Mouse (Mus musculus) frontal cortex, postnatal 14 days (tissue): ENCODE measurements at regions not wholly inside any gene's neighbourhood (a gene's known extent, or its start where the extent isn't known, plus 50 kb on each side); places are given as distances from the start of the nearest gene placed in this dataset.
A peak's percentile ranks its signal among the peaks of the same experiment; 100 is the strongest.

Source experiments
- DNase-seq, 2 experiments: peaks; one replicate each; pipeline ENCODE4 v3.0.0; 2022; ENCODE audit warnings: low spot score in 2 of 2

DNA sequence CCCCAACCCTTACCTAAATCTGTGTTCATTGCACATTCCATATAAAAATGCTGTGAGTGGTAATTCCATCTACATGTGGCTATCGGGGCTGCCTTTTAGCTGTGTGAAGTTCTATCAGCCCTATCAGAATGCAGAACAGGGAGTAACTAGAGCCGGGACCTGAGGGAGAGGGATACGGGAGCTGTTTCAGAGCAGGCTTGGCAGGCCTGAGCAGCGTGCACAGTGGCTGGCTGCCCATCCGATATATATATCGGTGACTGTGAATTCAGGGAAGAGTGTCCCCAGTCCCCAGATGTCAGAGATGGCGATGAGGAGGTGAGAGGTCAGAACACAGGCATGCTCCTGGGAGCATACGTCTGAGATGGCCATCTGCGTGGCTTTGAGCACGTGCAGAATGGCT, 79.0 kb downstream of the Arl4c start:
- no peak for DNase-seq

DNA sequence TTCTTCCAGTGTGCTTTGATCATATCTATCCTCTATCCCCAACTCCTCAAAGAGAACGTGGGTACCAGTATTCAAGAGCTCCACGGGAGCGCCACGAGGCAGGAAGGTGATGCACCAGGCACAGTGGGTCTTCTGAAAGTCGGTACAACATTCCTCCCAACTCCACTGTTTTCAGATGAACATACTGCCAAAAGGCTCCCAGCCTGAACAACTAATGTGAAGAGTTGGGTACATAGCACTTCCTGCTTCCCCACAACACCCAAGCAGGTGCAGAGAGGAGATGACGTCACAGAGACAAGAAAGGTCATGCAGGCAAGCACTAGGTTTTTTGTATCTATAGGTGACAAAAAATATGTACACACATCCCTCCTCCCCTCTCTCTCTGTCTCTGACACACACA, 79.7 kb downstream of the Arl4c start:
- DNase-seq = no peak

DNA sequence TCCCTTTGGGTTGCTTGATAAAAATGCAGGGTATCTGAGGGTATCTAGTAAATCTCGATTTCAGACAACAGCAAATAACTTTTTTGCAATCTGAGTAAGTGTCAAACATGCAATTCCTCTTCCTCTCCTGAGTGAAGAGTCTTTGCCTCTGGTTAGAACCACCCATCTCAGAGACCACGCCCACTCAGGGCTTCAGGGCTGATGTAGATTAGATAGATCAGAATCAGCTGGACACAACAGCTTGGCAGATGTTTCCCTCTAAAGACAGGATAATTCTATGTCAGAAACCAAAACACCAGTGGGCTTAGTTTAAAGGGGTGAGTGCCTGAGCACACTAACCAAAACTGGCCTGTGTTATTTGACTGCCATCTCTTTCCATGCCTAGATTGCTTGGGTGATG, 80.8 kb downstream of the Arl4c start:
- DNase-seq = no peak

DNA sequence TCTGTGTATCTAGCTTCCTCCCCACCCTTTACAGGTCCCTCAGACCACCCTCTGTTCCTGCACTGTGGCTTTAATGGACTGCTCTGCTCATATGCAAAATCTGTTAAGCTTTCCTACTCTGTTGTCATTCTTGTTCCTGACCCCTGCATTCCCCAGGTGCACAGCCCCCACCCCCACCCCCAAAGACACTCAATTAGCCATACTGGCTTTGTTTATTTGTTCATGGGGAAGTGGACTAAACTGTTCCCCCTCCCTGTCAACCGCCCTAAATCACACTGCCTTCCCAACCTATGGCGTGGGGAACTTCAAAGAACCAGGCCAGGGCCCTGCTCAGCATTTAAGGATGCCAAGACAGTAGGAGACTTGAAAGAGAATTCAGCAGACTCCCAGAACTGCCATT, 89.0 kb downstream of the Arl4c start:
- DNase-seq = no peak

DNA sequence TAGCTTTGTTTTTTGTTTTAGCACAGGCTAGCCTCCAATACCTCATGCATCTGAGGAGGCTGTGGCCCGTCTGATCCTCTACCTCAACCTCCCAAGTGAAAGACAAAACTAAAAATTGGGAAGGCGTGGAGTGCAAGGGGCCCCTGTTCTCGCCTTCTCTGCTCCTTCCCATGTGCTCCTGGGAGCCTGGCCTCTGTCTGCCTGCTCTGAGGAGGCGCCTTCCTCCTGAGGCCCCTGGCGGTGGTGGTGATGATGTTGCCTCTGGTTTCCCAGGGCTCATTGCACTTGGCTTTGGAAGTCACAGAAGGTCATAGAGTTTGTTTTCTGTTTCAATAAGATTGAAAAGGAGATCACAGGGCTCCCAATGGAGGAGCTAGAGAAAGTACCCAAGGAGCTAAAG, 90.8 kb downstream of the Arl4c start:
- no peak for DNase-seq

DNA sequence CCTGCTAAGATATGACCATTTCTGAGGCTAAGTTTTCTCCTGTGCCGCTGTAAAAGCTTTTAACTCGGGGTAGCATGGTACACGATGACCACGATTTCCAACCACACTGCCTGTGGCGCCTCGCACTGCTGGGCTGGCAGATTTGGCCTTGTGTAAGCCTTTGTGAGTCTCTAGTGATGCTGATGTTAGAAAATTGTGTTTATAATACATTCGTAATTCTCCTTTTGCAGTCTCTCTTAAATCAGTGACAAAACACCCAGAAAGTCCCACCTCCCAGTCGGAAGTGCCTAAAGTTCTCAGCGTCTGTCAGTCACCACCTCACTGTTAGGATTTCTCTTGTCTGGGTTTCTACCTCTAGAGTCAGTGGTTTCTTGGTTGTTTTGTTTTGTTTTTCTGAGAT, 91.2 kb downstream of the Arl4c start:
- DNase-seq = no peak

DNA sequence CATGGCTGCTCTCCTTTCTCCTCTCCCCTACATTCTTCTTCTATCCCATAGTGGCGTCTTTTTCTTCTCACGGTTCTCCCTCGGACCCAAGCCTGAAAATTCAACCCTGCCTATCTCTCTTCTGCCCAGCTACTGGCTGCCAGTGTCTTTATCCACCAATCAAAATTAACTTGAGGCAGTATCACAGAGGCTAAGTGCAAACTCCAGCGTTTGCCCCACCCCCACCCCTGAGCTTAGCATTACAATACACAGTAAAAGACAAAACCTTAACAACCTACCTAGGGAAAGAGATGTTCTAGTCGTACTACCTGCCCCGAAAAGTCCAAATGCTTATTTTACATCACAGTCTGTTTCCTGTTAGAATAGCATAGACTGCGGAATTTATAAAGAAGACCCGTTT, 93.2 kb downstream of the Arl4c start:
- DNase-seq = no peak

DNA sequence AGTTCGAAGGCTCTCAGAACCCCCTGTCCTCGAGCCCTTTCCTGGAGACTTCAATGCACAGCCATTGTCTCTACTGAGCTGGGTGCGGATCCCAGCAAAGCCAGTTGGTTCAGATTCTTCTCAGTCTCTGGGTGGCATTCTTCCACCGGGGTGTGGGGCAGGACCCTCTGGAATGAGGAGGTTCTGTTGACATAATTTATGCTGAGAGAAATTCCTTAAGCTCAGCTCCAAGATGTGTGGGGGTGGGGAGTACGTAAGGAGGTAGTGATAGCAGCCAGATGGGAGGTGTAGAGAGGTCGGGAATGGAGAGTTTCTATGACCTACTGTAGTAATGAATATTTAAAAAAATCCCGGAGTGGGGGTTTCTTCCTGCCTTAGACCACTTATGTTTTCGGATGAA, 93.8 kb downstream of the Arl4c start:
- no peak for DNase-seq

DNA sequence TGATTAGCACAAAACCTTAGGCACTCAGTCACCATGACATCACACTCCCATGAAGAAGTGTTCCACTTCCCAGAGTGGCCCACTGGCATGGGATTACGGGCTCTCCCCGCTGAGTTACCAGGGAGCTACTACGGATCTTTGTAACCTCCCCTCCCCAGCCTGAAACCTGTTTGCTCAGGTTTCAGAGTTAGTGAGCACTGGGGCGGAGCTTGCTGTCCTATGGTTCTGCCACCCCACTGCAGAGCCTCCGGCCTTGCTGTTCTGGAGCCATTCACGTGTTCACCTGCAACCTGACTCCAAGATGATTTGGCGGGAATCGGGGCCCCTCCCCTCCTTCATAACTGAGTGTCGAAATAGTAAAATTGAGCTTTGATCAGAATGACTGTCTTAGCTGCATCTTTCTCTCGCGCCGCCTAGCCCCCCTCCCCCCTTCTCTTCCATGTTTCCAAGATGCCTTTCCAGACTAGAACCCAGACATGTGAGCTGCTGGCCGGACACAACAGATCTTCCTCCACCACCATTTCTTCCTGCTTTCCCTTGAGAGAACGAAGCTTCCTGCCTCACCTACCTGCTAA, 95.8 kb upstream of the Glrp1 start:
- DNase-seq = no peak

DNA sequence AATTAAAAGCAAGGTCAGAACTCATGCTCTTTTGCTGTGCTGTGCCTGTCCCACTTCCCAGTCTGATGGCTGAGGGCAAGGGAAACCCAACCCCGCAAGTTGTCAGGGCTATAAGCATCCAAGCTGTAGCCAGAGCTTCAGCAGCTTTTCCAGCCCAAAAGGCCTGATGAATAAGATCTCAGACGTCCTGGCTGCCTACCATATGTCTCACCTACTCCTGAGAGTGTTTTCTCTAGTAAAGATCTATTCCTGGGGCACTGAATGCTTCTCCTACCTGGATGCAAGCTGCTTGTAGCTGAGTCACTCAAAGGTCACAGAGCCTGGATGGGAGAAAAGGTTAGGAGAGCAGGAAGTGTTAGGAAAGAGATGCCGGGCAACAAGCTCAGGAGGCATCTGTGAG, 92.4 kb upstream of the Glrp1 start:
- DNase-seq = no peak

DNA sequence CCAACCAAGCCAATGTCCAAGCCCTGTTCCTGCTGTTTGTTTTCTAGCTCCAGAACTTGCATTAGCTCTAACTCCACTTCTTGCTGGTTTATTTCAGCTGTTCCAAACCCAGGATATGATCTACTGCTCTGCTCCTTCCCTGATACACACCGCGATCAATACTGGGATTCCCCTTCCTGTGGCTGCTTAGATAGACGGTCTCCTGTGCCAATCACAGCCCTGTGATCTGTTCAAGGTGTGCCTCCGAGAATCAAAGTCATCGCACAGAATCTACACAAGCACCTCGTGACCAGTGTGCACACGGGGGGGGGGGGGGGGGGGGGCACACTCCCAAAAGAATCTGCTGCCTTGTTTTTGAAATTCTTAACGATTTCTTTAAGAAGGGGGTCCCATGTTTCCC, 91.9 kb upstream of the Glrp1 start:
- DNase-seq = no peak

DNA sequence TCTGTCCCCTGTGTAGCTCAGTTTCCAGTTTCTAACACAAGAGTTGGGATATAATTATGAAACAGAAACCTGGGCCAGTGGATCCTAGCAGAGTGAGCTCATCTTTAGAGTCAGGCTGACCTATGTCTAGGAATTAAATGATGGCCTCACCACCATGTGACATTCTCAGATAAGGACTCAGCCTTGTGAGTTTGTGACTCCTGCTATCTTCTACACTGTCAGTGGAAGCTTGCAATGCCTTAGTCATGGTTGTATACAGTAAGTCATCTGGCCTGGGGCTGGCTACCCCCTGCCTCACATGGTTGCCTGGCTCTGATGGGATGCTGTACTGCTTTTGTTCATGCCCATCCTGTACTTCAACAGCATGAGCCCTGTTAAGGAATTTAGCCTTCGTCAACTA, 90.3 kb upstream of the Glrp1 start:
- DNase-seq = no peak

DNA sequence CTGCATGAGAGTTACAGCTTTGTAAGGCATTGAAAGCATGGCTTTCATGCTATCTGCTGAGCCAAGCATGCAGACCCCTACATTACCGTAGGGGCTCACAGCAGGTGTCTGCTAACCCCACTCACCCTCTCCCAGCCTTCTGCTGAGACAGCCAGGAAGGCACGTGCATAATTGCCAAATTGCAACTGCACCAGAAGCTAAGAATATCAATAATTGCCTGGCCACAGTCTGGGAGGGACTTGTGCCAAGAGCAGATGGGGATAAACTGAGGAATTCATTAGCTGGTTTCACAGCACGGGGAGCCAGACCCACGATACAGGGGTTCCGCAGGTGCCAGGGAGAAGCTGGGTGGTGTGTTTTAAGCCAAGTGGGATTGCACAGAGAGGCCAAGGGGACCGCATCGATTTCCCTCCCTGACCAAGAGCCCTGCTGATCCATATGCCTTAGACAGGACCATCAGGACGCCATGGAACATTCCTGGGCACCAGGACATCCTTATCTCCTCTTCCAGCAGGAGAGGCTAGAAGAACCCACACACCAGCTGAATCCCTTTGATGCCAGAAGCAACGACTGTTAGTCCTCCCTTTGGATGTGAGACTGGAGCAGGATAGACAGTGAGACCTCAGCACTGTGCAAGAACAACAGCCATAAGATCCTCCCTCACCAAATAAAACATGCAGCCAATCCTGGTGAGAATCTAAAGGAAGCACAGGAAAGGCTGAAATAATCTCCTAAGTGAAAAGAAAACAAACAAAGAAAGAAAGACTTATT, 84.8 kb upstream of the Glrp1 start:
- no peak for DNase-seq

DNA sequence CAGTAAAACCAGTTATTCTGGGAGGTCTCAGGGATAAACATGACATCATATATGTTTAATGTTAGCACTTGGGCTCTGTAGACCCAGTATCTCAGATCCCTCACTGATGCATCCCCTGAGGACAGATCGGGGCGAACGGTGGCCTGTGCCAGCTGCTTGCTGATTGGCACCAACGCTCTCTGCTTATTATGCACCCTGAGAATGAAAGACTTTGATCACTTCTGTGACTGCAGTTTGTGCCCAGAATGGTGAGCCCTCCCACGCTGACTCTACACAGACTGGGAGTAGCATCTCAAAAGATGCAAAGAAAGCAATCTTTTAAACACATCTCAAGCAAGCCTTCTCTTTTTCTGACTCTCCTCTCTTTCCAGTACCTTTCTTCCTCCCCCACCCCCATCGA, 82.2 kb upstream of the Glrp1 start:
- DNase-seq = no peak

DNA sequence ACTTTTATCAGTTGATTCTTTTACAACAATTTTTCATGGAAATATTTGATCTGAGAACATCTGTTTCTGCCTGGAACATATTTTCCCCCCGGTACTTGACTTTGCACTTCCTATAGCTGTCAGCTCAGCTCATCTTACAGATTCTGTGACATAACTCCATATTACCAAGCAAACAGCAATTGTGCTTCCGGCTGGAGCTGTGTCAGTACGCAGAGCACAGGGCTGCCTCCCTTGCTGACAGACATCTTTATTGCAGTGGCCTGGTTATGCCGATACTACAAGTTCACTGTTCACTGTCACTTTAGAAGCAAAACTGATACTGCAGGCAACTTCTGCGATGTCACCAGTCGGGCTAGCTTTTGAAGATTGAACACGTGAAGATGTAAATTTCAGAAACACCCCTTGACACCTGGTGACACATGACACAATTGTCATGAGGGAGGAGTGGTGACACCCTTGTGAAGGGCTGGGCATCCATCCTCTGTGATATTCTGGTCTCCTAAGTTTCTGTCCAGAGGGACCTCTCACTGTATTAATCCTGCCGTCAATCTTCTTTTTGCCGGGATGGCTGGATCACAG, 81.0 kb upstream of the Glrp1 start:
- no peak for DNase-seq

DNA sequence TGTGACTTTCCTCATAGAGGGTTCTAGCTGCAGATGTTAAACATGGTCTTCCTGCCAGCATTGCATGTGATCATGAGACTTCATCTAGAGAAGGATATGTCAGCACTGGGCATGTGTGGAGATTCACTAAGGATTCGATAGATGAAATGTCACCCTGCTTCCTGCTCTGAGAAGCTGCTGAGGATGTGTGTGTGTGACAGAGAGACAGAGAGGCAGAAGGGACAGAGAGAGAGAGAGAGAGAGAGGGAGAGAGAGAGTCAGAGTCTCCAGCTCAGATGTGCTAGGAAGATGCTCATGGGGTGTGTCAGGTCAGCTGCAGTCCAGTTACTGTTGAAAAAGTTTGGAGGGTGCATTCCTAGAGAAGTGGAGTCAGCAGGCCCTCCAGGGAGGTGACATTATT, 78.9 kb upstream of the Glrp1 start:
- DNase-seq = no peak

DNA sequence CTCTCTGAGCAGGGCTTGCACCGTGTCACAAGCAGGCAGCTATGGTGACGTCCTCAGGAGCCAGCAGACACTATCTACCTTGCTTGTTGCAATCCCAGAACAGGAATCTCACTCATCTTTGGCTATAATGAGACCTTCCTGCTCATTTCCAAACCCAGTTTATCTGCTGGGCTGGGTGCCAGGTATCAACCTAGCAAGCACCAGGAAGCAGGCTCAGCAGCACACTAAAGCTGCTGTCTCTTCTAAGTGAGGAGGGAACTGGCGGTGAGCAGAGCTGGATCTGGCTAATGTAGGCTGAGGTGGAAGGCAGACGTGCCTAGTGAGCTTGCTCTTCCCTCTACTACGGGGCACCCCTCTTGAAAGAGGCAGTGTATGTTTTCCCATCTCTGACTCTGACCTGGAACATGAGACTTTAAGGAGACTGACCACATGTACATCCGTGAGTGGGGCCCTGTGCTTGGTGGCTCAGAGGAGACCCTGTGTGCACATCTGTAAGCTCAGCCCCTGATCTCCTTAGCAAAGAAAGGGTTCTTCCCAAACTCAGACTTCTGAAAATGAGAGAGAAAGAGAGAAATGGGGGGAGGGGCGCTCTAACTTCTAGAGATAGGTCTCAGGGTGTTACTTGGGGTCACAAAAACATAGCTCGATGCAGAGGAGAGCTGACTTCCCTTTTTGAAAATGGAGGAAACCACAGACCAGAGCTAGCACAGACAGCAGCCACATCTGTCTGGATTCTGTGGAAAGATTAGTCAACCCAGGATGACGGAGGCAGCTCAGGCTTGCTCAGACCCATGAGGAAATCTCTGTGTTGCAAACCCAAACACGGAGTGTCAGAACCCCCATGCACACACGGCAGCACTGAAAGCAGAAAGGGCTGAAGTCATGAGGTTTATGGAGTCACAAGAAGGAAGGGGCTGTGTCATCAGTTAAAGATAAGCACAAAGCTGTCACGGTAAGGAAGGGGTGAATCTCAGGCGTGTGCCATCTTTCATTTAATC, 77.3 kb upstream of the Glrp1 start:
- DNase-seq = peak in 1 of 2 experiments; percentile 38

DNA sequence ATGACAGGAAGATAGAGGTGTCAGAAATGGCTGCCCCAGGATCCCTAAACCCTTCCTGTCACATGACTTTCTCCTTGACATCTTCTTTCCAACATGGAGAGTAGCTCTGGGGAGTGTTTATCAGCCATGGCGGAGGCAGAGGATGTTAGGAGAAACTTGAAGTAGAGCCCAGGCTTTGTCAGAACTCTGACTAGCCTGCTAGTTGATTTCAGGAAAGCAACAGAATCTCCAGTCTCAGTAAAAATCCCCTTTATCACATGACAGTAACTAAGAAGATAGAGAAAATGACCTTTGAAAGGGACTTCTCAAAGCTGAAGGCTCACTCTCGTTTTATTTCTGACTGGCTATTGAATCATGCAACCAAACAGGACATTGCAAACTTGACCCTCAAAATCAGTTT, 76.3 kb upstream of the Glrp1 start:
- DNase-seq = no peak

DNA sequence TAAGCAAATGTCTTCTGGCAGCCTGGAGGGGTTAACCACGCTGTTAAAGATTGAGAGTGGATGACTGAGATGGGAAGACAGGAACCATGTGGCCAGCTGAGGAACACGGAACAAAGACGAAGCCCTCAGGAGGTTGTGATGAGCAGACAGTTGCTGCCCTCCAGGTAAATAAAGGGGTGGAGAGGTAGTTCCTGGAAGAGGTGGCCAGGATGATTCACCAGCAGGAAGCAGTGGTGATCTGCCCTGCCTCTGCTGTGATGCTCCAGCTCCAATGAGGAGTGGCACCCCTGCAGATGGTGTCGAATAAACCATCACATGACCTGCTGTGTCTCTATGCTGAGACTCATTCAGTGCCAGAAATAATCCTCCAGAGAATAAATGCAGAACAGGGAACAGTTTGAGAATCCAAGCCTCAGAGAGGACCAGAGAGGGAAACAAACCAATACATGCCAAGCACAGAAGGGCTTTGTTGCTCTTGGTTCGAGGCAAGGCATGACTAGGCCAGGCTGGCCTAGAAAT, 74.7 kb upstream of the Glrp1 start:
- no peak for DNase-seq

DNA sequence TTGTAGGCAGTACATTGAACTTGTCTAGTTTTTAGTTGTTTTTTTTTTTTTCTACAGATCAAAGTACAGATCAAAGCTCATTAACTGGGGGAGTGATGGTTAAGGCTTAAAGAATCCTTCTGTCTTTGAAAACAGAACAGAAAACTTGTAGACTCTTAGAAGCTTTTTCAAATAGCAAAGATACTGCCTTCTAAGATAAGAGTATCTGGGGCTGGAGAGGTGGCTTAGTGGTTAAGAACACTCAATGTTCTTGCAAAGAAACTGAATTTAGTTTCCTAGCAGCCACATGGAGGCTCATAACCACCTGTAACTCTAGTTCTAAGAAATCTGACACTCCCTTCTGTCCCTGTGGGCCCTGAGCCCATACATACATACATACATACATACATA, 68.4 kb upstream of the Glrp1 start:
- DNase-seq = no peak

DNA sequence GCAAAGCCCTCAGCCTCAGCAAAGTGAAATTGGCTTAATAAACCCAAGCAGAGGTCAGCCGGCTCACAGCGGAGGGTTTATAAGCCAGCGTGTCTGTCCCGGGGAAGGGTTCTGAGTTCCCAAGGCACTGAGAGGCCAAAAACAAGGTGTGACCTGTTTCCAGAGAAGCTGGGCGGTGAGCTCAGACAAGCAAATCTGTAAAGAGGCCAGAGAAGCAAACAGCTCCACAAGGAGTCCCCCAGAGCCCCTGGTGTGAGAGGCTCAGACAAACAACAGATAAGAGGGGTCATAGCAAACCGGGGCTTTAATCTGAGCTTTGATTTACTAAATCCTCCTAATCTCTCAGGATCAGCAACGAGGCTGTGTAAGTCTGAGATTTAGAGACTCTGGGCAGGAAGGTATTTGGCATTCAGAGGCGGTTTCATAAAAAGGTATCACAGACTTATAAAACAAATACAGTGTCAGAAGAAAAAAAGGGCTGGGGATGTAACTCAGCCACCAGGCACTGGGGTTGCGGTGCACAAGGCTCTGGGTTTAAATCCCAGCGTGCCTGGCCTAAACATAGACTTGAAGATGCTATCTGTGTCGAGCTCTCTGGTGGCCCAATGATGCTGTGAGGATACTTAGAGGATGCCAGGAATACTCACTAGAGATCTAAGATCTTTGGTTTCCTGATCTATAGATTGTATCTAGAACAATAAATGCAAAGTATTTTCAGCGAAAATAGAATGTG, 67.8 kb upstream of the Glrp1 start:
- no peak for DNase-seq
